Mouse (Mus musculus) stomach, postnatal 0 days (tissue): Measurements from ENCODE around the gene Myh7.

Source experiments
- CTCF ChIP-seq: IDR thresholded peaks from 2 replicates; pipeline ENCODE4 v1.5.1; 2016; ENCODE audit warnings: antibody characterized with exemption, low read depth, mild to moderate bottlenecking, moderate library complexity
- EP300 ChIP-seq: optimal IDR thresholded peaks from 2 replicates; pipeline ENCODE3; 2016; ENCODE audit warnings: antibody characterized with exemption

GRCm38 (mm10) chr14:54994869-54995186 lies 402 bp upstream of the Myh7 start:
- TF ChIP-seq CTCF: no peak
- no peak for TF ChIP-seq EP300
